Mouse (Mus musculus) cerebellum, postnatal 10 days (tissue): Measurements from ENCODE around the gene Phactr1.
A peak's percentile ranks its signal among the peaks of the same experiment; 100 is the strongest.
"Not testable (repeated sequence)": the region's sequence is repeated elsewhere in the genome, so short reads cannot be mapped to it uniquely, and the experiment has no call there.

Source experiments
- DNase-seq, 2 experiments: peaks; one replicate each; pipeline ENCODE4 v3.0.0; 2021; ENCODE audit warnings: mixed read lengths in 2 of 2

The Phactr1 gene

GRCm38 (mm10) chr13:42932046-42932445 lies 251.6 kb downstream of the Phactr1 start:
- DNase-seq = no peak

- peak; percentile 33 to 35 for DNase-seq
Measured at GRCm38 (mm10) chr13:42934538-42935126, 254.2 kb downstream of the Phactr1 start.

- no peak for DNase-seq
Measured at GRCm38 (mm10) chr13:42937871-42938270, 257.4 kb downstream of the Phactr1 start.

DNA sequence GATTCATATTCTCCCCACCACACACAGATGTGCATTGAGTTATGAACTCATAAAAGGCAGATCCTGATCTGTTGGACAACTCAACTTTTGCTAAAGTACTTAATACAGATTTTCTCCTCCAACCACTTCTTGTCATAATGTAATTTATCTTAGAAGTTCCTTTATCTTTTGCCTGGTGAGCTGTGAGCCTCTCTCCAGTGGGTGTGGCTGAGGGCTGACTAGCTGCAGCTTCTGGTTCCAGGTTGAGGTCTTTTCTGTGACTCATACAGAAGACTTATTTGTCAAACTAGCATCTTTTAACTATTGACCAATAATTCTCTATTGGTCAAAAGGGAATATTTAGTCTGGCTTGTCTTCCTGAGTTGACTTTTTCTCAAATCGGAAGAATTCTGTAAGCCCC lies 257.9 kb downstream of the Phactr1 start:
- no peak for DNase-seq

- DNase-seq = no peak
Measured at GRCm38 (mm10) chr13:42940271-42940670, 259.8 kb downstream of the Phactr1 start.

GRCm38 (mm10) chr13:42944106-42944505 lies 263.7 kb downstream of the Phactr1 start:
- DNase-seq = no peak

DNA sequence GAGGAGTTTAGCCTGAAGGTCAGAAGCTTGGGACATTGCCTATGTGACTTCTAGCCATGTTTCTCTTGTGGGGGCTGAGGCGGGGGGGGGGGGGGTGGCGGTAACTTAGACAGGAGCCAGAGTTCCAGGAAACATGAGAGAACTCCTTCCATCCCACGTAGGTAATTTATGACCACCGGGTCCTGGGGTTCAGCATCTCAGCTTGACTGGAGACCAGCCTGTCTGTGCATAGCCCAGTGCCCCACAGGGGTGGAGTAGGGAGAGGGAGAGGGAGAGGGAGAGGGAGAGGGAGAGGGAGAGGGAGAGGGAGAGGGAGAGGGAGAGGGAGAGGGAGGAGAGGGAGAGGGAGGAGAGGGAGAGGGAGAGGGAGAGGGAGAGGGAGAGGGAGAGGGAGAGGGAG lies 264.8 kb downstream of the Phactr1 start:
- DNase-seq = not testable (repeated sequence)

- DNase-seq = no peak
Measured at GRCm38 (mm10) chr13:42948717-42949265, 268.4 kb downstream of the Phactr1 start.

DNA sequence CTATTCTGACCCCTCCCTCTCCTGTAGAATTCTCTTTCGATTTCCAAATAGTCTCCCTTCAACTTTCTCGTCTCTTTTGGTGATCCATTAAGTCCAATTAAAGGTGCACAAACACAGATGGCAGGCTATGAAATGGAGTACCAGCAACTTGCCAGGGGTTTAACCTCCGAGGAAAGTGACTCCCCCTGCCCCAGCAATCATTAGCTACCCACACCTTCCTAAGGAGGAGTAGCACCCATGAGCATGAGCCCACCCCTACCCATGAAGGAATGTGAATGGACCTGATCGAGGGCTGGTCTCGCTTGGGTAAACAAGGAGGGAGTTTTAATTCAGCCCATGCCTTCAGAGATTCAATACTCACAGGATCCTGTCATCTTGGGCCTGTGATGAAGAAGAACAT lies 268.9 kb downstream of the Phactr1 start:
- no peak for DNase-seq

GRCm38 (mm10) chr13:42950056-42950455 lies 269.6 kb downstream of the Phactr1 start:
- no peak for DNase-seq

DNA sequence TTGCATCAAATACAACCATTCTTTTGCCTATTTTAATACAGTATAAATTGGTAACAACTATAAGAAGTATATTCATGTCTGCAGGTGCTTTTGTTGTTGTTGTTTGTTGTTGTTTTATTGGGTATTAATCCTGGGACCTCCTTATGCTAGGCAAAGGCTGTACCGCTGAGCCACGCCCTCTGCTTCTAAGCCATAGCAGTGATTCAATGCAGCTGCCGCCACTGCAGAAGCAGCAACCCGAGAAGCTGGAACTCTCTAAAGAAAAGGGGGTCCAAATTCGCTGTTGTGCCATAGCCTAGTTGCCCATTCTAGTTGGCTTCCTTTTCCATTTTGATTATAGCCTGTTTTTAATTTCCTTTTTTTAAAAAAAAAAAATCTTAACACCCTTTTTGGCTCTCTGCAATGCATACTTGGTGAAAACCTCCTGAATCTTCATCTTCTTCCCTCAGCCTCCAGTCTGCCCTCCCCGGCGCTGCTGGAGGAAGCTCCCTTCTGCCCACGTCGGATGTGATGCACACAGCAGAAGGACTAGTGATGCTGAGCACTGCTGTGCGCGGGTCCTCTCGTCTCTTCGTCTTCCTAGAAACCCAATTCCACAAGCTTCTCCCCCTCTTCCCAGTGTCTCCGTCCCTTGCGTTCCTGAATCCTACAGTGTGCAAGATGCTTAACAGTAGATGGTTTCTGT lies 271.8 kb downstream of the Phactr1 start:
- no peak for DNase-seq

GRCm38 (mm10) chr13:42953071-42953470 lies 272.6 kb downstream of the Phactr1 start:
- DNase-seq = no peak

- DNase-seq = no peak
Measured at GRCm38 (mm10) chr13:42954116-42954515, 273.7 kb downstream of the Phactr1 start.

DNA sequence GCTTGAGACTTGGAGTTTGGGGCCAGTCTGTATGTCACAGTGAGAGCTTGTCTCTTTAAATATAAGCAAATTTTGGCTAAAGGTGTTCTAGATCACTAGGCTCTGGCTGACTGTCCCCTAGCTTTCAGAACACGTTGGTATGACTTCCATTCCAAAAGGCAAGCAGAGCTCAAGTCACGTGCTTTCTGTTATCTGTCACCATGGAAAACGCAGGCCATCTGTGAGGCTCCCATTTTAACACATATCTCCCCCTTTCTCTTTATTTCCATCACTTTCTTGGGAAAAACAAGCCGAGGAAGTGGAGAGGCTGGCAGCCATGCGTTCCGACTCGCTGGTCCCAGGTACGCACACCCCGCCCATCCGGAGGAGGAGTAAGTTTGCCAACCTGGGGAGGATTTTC lies 275.9 kb downstream of the Phactr1 start:
- no peak for DNase-seq

DNA sequence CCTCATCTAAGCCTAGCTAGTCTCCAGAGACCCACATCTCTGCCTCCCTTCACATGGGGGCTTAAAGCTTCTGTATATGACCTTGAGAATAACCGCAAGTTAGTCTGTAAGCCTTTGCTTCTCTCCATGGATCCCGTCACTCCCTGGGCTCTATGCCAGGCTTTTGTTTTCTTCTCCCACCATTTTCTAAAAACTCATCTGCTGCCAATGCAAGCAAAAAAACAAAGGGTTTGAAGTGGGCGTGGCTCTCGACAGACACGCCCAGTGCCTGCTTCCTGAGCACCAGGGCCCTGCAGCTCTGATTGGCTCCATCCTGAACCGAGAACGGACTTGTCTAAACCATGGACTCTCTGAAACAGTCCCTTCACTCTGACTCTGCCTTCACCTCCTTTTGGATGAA lies 277.4 kb downstream of the Phactr1 start:
- no peak for DNase-seq

DNA sequence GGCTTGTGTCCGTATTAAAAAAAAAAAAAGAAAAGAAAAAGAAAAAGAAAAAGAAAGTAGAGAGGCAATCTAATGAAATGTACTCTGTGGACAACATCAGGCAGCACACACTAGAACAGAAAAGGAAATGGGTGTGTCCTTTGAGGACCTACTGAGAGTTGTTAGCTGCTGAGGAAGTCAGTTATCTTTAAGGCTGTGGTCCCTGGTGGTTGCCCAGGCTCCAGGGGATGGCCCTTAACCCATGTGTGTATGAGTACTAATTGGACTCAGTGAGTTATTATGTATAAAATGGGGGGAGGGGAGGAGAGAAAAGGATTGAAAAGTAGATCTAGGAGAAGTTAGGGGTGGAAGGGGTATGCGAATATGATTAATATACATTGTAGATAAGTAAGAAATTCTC lies 278.4 kb downstream of the Phactr1 start:
- DNase-seq = no peak

- DNase-seq = no peak
Measured at GRCm38 (mm10) chr13:42961561-42961960, 281.1 kb downstream of the Phactr1 start.

- no peak for DNase-seq
Measured at GRCm38 (mm10) chr13:42968537-42968936, 288.1 kb downstream of the Phactr1 start.

GRCm38 (mm10) chr13:42973561-42973960 lies 293.1 kb downstream of the Phactr1 start:
- peak; percentile 66 to 82 for DNase-seq

DNA sequence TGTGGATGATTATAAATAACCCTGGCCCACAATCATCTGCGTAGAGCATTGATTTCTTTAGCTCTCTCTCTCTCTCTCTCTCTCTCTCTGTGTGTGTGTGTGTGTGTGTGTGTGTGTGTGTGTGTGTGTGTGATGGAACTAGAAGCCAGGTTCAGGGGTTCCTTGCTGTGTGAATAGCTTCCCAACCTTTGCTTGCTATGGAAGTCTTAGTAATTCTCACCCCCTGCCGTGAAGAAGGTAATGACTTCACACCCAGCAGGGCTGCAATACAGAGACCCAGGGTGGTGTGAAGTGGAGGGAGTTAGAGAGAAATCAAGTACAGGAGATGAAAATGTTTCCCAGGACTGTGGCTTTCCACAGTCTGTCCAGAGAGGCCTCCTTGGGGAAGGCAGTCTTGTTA lies 293.5 kb downstream of the Phactr1 start:
- peak; percentile 57 to 59 for DNase-seq

DNA sequence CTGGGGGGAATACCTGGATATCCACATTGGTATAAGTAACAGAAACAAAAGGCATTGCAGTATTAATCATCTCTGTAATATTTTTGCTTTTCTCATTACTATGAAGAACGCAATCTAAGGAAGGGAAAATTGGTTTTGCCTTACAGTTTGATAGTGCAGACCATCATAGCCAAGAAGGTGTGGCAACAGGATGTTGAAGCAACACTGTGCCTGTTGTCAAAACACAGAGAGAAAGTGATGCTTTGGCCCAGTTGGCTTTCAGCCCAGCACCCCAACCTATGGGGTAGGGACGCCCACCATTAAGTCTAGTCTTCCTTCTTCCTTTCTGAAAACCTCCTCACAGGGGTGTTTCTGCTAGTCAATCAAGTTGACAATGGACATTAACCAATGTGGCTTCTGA lies 294.1 kb downstream of the Phactr1 start:
- DNase-seq = no peak

GRCm38 (mm10) chr13:42976144-42976543 lies 295.7 kb downstream of the Phactr1 start:
- DNase-seq = no peak

- DNase-seq = no peak
Measured at GRCm38 (mm10) chr13:42976967-42977366, 296.5 kb downstream of the Phactr1 start.

DNA sequence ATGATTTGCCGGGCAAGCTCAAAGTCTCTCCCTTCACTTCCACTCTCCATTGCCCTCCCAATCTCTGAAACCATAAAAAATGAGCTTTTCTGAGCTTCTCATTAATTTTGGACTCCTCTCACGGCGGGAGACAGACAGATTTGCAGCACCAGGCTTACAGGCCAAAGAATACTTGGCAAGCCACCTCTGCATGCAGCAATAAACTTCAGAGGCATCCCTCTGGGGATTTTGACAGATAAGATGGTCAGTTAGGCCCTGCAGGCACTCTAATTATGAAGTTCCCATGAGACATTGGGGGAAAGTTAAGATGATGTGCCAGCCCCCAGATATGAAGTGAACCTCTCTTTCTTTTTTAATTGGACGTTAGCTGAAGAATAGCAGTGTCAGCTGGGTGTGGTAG lies 300.2 kb downstream of the Phactr1 start:
- peak; percentile 67 to 73 for DNase-seq

- no peak for DNase-seq
Measured at GRCm38 (mm10) chr13:42982646-42983045, 302.2 kb downstream of the Phactr1 start.
